Mouse (Mus musculus): ENCODE measurements at regions not wholly inside any gene's neighbourhood (a gene's known extent, or its start where the extent isn't known, plus 50 kb on each side); places are given as distances from the start of the nearest gene placed in this dataset.

DNA sequence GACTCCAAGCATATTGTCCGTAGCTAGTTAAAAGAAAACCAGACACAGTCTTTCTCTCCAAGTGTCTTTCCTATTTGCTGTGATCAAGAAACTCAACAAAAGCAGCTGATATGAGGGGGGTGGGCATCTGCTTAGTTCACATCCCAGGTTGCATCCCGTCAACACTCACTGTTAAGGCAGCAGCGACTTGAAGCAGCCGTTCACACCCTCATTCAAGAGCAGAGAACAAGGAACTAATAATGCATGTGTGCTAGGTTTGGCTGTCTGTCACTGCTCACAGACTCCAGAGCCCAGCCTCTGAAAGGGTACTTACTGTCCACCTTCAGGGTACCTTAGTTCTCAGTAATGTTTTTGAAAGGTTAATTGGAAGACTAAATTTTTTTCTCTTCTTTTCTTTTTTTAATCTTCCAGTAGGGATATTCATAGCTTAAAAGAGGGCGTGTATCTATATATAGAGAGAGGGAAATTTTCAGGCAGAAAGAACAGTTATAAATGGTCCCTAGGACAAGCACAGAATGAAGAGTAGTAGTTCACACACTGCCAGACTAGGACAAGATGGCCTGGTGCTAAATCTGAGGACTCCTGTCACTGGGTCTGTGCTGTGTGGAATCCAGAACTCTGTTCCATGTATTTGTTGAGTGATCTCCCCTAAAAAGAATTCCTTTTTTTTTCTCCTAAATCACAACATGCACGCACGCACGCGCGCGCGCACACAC is 199.1 kb upstream of the BB014433 start:
- Histone ChIP-seq H3K4me2 (no peak overlapping the region), H3K36me3 (ENCODE audit: control insufficient read depth, insufficient read depth, low read length) (no peaks in the 10 kb centered on the region), H3K27ac (ENCODE audit: low read depth, low read length) (no peak overlapping the region), H3K4me3 (ENCODE audit: low read depth, low read length) (no peak overlapping the region), H3K9ac (ENCODE audit: low read length) (no peak overlapping the region), H3K27me3 (ENCODE audit: control insufficient read depth, insufficient read depth, low read length) (no peaks in the 10 kb centered on the region), H3K4me1 (ENCODE audit: control insufficient read depth, insufficient read depth, low read length) (no peaks in the 10 kb centered on the region), H3K9me3 (ENCODE audit: control insufficient read depth, low read length) (no peaks in the 10 kb centered on the region)
- no peak for DNase-seq (ENCODE audit: low spot score, missing footprints)
- WGBS, result 94% methylated on average over 12 of the region's 12 CpGs
- ATAC-seq (ENCODE audit: low FRiP score), result no peak

DNA sequence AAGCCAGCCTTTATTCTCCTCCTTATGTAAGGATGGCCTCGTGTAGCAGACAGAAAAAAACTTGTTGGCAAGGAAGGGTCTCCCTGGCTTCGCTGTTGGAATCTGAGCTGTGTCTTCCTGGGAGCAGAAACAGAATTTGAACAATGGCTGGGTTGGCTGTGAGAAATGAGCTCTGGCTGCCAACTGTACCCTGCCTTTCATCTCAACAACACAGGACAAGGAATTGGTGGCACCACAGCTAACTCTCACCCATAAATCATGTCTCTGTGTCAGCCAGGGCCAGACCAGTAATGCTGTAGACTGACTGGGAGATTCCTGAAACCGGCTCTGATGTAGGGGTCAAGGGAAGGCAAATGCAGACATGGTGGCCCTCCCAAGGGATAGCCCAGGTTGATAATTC is 189.5 kb upstream of the BB014433 start:
- no peaks in the 10 kb centered on the region for H3K4me1 ChIP-seq (ENCODE audit: control insufficient read depth, insufficient read depth, low read length)
- no peak overlapping the region for H3K27ac ChIP-seq (ENCODE audit: low read depth, low read length)
- H3K9me3 ChIP-seq (ENCODE audit: control insufficient read depth, low read length), result no peaks in the 10 kb centered on the region
- H3K36me3 ChIP-seq (ENCODE audit: control insufficient read depth, insufficient read depth, low read length), result no peaks in the 10 kb centered on the region
- H3K9ac ChIP-seq (ENCODE audit: low read length), result no peak overlapping the region
- 91% methylated on average over 3 of the region's 3 CpGs for WGBS
- H3K27me3 ChIP-seq (ENCODE audit: control insufficient read depth, insufficient read depth, low read length), result no peaks in the 10 kb centered on the region
- ATAC-seq (ENCODE audit: low FRiP score) (no peak), DNase-seq (ENCODE audit: low spot score, missing footprints) (no peak)
- H3K4me2 ChIP-seq, result no peak overlapping the region
- no peak overlapping the region for H3K4me3 ChIP-seq (ENCODE audit: low read depth, low read length)

DNA sequence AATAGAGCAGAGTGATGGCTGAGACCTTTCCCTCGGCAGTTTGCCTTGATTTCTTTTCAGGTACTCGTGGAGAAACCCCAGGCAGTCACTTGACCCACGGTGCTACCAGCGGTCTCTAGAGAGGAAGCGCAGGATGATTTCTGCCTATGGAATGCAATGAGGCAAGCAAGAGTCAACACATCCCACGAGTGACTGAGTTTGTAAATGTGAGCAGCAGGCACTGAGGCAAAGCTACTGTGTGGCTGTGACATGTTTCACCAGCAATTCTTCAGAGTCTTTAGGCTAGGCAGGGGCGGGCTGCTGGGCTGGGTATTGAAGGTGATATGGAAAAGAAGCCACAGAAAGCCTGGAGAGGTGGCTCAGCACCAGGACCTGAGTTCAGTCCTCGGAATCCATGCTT is 187.4 kb upstream of the BB014433 start:
- ATAC-seq (ENCODE audit: low FRiP score), result no peak
- 63% methylated on average over 8 of the region's 8 CpGs for WGBS
- no peaks in the 10 kb centered on the region for H3K27me3 ChIP-seq (ENCODE audit: control insufficient read depth, insufficient read depth, low read length)
- no peak overlapping the region for H3K4me2 ChIP-seq
- no peak overlapping the region for H3K9ac ChIP-seq (ENCODE audit: low read length)
- H3K4me1 ChIP-seq (ENCODE audit: control insufficient read depth, insufficient read depth, low read length), result no peaks in the 10 kb centered on the region
- no peak for DNase-seq (ENCODE audit: low spot score, missing footprints)
- no peaks in the 10 kb centered on the region for H3K9me3 ChIP-seq (ENCODE audit: control insufficient read depth, low read length)
- H3K4me3 ChIP-seq (ENCODE audit: low read depth, low read length), result no peak overlapping the region
- no peaks in the 10 kb centered on the region for H3K36me3 ChIP-seq (ENCODE audit: control insufficient read depth, insufficient read depth, low read length)
- H3K27ac ChIP-seq (ENCODE audit: low read depth, low read length), result no peak overlapping the region

DNA sequence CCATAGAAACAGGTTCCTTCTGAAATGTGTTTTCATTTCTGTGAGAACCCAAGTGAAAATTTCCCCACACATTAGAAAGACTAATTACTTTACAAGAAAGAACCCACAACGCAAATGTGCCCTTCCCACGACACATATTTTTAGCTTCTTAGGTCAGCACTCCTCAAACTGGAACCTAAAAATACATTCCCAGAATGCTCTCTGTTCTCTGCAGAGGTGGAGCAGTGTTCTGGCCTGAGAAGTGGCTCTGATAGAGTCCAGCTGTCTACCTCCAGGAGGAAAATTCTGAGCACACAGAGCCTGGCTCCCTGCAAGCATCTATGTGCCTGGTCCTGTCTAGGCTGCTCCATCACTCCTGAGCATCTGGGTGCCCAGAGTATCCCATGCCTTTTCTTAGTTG is 184.3 kb upstream of the BB014433 start:
- ATAC-seq (ENCODE audit: low FRiP score) (no peak), DNase-seq (ENCODE audit: low spot score, missing footprints) (no peak)
- H3K9ac ChIP-seq (ENCODE audit: low read length), result no peak overlapping the region
- WGBS, result 88% methylated on average over 2 of the region's 2 CpGs
- H3K4me2 ChIP-seq, result no peak overlapping the region
- H3K27me3 ChIP-seq (ENCODE audit: control insufficient read depth, insufficient read depth, low read length), result no peaks in the 10 kb centered on the region
- H3K4me3 ChIP-seq (ENCODE audit: low read depth, low read length), result no peak overlapping the region
- no peaks in the 10 kb centered on the region for H3K9me3 ChIP-seq (ENCODE audit: control insufficient read depth, low read length)
- H3K4me1 ChIP-seq (ENCODE audit: control insufficient read depth, insufficient read depth, low read length), result no peaks in the 10 kb centered on the region
- no peaks in the 10 kb centered on the region for H3K36me3 ChIP-seq (ENCODE audit: control insufficient read depth, insufficient read depth, low read length)
- H3K27ac ChIP-seq (ENCODE audit: low read depth, low read length), result no peak overlapping the region

DNA sequence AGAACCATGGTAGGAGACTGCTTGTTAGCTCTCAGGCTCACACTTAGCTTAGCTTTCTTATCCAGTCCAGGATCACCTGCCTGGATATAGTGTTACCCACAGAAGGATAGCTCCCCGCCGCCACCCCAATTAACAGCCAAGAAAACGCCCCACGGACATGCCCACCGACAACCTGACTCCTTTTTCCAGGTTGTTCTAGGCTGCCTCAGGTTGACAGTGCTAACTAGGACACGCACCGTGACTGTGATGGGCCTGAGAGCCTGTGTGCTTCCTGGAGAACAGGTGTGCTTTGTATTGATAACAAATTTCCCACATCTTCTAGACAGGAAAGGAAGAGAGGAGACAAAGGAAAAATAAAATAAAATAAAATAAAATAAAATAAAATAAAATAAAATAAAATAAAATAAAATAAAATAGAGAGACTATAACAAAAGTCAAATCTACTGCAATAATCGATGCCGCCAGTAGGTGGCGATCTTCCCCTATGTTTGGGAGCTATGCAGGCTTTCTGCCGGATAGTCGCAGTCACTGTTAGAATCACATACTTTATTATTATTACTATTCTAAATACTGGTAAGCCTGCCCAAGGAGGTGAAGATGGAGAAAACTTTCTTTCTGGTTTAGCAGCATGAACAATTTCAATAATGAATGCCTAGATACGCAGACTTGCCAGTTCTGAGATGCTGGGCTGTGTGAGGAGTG is 175.5 kb upstream of the BB014433 start:
- no peaks in the 10 kb centered on the region for H3K27me3 ChIP-seq (ENCODE audit: control insufficient read depth, insufficient read depth, low read length)
- ATAC-seq (ENCODE audit: low FRiP score), result peak; percentile 33; the same call in 1 of the 2 replicates
- no peaks in the 10 kb centered on the region for H3K36me3 ChIP-seq (ENCODE audit: control insufficient read depth, insufficient read depth, low read length)
- no peak overlapping the region for H3K27ac ChIP-seq (ENCODE audit: low read depth, low read length)
- H3K4me1 ChIP-seq (ENCODE audit: control insufficient read depth, insufficient read depth, low read length), result no peaks in the 10 kb centered on the region
- DNase-seq (ENCODE audit: low spot score, missing footprints), result peak; percentile 97
- H3K4me3 ChIP-seq (ENCODE audit: low read depth, low read length), result no peak overlapping the region
- WGBS, result 45% methylated on average over 13 of the region's 13 CpGs
- H3K4me2 ChIP-seq, result no peak overlapping the region
- H3K9me3 ChIP-seq (ENCODE audit: control insufficient read depth, low read length), result no peaks in the 10 kb centered on the region
- no peak overlapping the region for H3K9ac ChIP-seq (ENCODE audit: low read length)

DNA sequence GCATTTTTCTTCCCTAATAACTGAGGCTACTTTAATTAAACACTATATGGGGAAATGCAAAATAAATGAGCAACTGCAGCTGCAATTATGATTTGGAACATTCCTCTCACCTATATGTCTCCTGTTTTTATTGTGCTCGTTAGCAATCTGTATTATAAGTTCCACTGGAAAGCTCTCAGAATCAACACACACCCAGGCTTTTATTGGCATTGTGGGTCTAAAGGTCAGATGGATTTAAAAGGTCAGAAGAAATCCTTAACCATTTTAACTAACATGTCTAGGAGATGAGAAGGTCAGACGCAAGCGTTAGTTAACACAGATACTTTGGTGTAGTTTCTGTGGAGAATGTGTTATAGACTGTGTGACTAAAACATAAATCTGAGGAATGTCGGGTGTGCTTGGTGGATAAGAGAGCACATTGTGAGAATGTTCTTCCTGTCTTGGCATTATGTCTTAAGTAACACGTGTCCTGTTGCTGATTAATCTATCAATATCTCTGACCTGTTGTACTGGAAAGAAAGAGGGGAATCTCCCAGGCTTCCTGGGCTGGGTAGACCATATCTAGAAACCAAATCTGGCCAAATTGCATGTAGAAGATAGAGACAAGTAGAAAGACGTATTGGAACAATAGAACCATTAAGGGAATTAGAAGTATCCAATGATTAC is 164.1 kb upstream of the BB014433 start:
- Histone ChIP-seq H3K4me1 (ENCODE audit: control insufficient read depth, insufficient read depth, low read length) (no peaks in the 10 kb centered on the region), H3K27ac (ENCODE audit: low read depth, low read length) (no peak overlapping the region), H3K27me3 (ENCODE audit: control insufficient read depth, insufficient read depth, low read length) (no peaks in the 10 kb centered on the region), H3K4me2 (no peak overlapping the region), H3K4me3 (ENCODE audit: low read depth, low read length) (no peak overlapping the region), H3K36me3 (ENCODE audit: control insufficient read depth, insufficient read depth, low read length) (no peaks in the 10 kb centered on the region), H3K9me3 (ENCODE audit: control insufficient read depth, low read length) (no peaks in the 10 kb centered on the region), H3K9ac (ENCODE audit: low read length) (no peak overlapping the region)
- ATAC-seq (ENCODE audit: low FRiP score), result no peak
- 83% methylated on average over 6 of the region's 6 CpGs for WGBS
- no peak for DNase-seq (ENCODE audit: low spot score, missing footprints)

DNA sequence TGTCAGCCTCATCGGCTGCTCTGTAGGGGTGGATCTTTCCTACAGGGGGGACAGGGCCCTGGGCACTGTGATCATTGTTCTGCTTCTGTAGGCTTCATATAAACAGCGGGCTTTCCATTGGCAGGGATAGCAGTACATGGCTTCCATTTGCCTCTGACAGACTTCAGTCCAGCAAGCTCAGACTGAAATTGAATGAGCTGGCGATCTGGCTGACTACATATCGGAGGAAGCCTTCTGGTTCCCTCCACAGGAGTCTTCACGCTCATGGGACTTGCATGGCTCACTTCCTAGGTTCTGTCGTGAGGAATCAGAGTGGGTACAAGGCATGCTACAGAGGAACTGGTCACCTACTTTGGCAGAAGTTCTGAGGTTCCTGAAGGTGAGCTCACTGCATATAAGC is 155.7 kb upstream of the BB014433 start:
- no peaks in the 10 kb centered on the region for H3K36me3 ChIP-seq (ENCODE audit: control insufficient read depth, insufficient read depth, low read length)
- DNase-seq (ENCODE audit: low spot score, missing footprints) (no peak), ATAC-seq (ENCODE audit: low FRiP score) (no peak)
- no peak overlapping the region for H3K9ac ChIP-seq (ENCODE audit: low read length)
- H3K4me1 ChIP-seq (ENCODE audit: control insufficient read depth, insufficient read depth, low read length), result no peaks in the 10 kb centered on the region
- no peaks in the 10 kb centered on the region for H3K9me3 ChIP-seq (ENCODE audit: control insufficient read depth, low read length)
- H3K4me2 ChIP-seq, result no peak overlapping the region
- WGBS, result 91% methylated on average over 6 of the region's 6 CpGs
- no peak overlapping the region for H3K4me3 ChIP-seq (ENCODE audit: low read depth, low read length)
- H3K27me3 ChIP-seq (ENCODE audit: control insufficient read depth, insufficient read depth, low read length), result no peaks in the 10 kb centered on the region
- no peak overlapping the region for H3K27ac ChIP-seq (ENCODE audit: low read depth, low read length)

DNA sequence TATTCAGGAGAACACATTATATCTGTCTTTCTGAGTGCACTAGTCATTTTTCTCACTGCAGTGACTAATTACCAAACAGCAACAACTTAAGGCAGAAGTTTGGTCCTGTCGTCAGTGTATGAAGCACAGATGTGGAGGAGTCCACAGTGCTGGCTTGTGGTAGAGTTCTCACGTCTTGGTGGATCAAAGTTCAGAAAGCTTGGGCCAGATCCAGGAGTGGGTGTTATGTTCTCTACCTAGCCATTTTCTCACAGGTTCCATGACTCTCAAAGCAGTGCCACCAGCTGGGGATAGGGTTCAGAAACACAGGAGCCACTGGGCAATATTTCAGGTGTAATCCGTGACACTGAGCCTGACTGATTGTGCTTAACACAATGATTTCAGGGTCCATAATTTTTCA is 144.8 kb upstream of the BB014433 start:
- no peak overlapping the region for H3K27ac ChIP-seq (ENCODE audit: low read depth, low read length)
- WGBS, result 79% methylated on average over 3 of the region's 3 CpGs
- DNase-seq (ENCODE audit: low spot score, missing footprints) (no peak), ATAC-seq (ENCODE audit: low FRiP score) (no peak)
- no peak overlapping the region for H3K4me3 ChIP-seq (ENCODE audit: low read depth, low read length)
- no peaks in the 10 kb centered on the region for H3K4me1 ChIP-seq (ENCODE audit: control insufficient read depth, insufficient read depth, low read length)
- H3K9me3 ChIP-seq (ENCODE audit: control insufficient read depth, low read length), result no peaks in the 10 kb centered on the region
- H3K9ac ChIP-seq (ENCODE audit: low read length), result no peak overlapping the region
- no peaks in the 10 kb centered on the region for H3K36me3 ChIP-seq (ENCODE audit: control insufficient read depth, insufficient read depth, low read length)
- no peak overlapping the region for H3K4me2 ChIP-seq
- H3K27me3 ChIP-seq (ENCODE audit: control insufficient read depth, insufficient read depth, low read length), result no peaks in the 10 kb centered on the region

DNA sequence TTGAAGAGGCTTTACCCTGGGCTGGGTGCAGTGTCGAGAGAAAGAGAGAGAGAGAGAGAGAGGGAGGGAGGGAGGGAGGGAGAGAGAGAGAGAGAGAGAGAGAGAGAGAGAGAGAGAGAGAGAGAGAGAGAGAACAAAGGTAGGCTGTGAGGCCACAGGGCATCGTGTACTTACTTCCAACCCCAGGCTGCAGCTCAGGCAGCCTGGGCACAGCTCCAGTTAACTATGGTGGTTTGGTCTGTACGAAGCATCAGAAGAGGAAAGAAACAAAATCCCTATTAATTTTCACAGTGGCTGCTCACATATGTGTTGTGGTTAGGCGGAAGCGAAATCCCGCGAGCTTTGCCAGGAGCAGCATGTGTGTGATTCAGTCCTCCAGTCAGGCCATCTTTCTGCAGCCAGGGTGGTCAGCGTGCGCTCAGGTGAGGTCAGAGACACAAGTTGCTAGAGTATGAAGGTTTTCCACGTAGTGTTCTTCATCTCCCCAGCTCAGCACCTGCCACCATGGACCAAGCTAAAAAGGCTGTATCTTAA is 143.3 kb upstream of the BB014433 start:
- Histone ChIP-seq H3K9me3 (ENCODE audit: control insufficient read depth, low read length) (no peaks in the 10 kb centered on the region), H3K36me3 (ENCODE audit: control insufficient read depth, insufficient read depth, low read length) (no peaks in the 10 kb centered on the region), H3K4me3 (ENCODE audit: low read depth, low read length) (no peak overlapping the region), H3K4me1 (ENCODE audit: control insufficient read depth, insufficient read depth, low read length) (no peaks in the 10 kb centered on the region), H3K27ac (ENCODE audit: low read depth, low read length) (no peak overlapping the region), H3K27me3 (ENCODE audit: control insufficient read depth, insufficient read depth, low read length) (no peaks in the 10 kb centered on the region), H3K4me2 (no peak overlapping the region), H3K9ac (ENCODE audit: low read length) (no peak overlapping the region)
- no peak for DNase-seq (ENCODE audit: low spot score, missing footprints)
- 37% methylated on average over 10 of the region's 10 CpGs for WGBS
- no peak for ATAC-seq (ENCODE audit: low FRiP score)
